Mouse (Mus musculus): Measurements from ENCODE around the gene Cacnb2.

DNA sequence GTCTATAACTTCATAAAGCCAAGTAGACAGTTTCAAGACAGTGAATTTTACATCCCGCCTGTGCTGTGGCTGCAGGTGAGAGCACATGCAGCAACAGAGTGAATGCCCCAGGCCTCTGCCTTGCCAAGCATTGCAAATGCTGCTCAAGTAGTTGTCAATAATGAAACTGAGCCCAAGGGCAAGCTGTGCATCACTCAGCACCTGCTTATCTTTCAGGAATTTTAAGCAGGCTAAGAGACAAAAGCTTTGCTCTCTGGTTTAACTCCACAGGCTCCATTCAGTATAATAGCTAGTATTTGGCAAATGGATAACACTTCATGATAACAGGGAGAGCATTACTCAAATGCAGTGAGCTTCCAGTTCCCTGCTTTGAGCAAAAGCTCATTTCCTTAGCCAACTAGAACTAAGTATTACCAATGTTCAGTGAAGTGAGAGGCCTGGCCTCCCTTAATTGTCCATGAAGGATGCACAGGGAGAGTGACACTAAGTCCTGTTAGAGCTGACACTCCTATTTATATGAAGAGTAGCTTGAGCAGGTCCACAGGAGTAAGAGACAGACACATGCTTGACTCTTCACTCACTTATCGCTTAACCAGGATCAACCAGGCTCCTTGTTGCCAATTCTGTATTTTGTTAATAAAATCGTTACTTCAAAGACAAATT, 314.8 kb downstream of the Cacnb2 start:
- TF ChIP-seq CTCF (IDR thresholded peaks at IDR 0.05; ENCODE audit: insufficient read depth, low read depth, low read length) (no peak), POLR2A (IDR thresholded peaks at IDR 0.05; ENCODE audit: insufficient read depth, low read depth, low read length) (no peak)

Data from olfactory bulb, adult 2 months (tissue).